Mouse (Mus musculus) testis, adult 2 months (tissue): ENCODE data around the gene Cdh15.

ENCODE experiments used
- CTCF ChIP-seq: fragments of 200-500 bp; IDR thresholded peaks from 2 replicates; pipeline ENCODE4 v1.5.1; 2012; ENCODE audit warnings: low read depth, mild to moderate bottlenecking, inconsistent platforms, low read length, moderate library complexity; ENCODE audit not compliant: control insufficient read depth, insufficient read depth, insufficient replicate concordance
- POLR2A ChIP-seq: fragments of 200-500 bp; IDR thresholded peaks from 2 replicates; pipeline ENCODE4 v1.6.1; 2012; ENCODE audit warnings: low read depth, mild to moderate bottlenecking, inconsistent platforms, low read length, moderate library complexity; ENCODE audit not compliant: control insufficient read depth

DNA sequence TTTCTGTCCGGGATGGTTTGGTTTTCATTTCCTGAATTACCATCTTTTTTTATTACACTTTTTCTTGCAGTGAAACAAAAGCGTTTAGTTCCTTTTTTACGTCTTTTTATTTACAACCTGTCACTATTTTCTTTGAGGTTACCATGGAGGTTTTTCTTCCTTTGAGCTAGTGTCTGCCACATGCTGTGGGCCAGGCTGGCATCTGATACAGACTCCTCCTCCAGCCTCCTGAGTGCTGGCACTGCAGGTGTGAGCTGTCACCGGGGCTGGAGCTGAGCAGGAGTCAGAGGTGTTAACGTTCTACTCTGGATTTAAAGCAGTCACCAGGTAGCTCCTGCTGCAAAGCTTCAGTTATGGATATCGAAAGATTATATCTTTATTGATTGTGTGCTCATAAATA, 25.4 kb downstream of the Cdh15 start:
- TF ChIP-seq CTCF (no peak), POLR2A (no peak)
